Mouse (Mus musculus): ENCODE results near the gene Chpt1. TPM values are rescaled to one million over a fixed set of nuclear protein-coding genes. Genes with fewer than 3 reads are reported as not detected.
"Not testable (repeated sequence)": the region's sequence is repeated elsewhere in the genome, so short reads cannot be mapped to it uniquely, and the experiment has no call there.

Gene Chpt1
- polyA plus RNA-seq, 1 experiment from 2014 or later, result 21.6 TPM

- ATAC-seq (ENCODE audit: low FRiP score, low read depth), result no peak
- WGBS, result 72% methylated on average over 7 of the region's 7 CpGs
- no peak overlapping the region for H3K9ac ChIP-seq
- no peak overlapping the region for H3K4me3 ChIP-seq
- no peak overlapping the region for H3K27ac ChIP-seq (replicated peaks)
- no peaks in the 10 kb centered on the region for H3K27me3 ChIP-seq
- H3K4me1 ChIP-seq (replicated peaks), result no peaks in the 10 kb centered on the region
- H3K9me3 ChIP-seq, result no peaks in the 10 kb centered on the region
- no peaks in the 10 kb centered on the region for H3K36me3 ChIP-seq
- no peak overlapping the region for H3K4me2 ChIP-seq
Observed at GRCm38 (mm10) chr10:88491632-88492031, 12.2 kb downstream of the Chpt1 start.

DNA sequence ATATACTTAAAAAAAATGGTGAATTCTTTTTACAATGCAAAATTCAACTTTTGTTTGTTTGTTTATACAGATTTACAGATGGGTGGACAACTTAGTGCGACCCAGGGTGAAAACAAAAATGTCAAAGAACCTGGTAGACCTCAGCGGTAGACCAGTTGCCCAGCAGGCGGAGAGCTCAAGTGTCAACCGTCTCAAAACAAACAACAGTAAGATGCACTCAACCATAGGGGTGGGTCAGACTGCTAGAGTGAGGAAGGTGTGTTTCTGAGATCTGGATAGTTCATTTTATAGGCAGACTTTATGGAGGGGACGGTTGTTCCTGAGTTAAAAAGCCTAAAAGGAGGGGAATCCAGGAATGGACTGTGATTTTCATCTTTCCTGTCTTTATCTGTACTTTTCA lies 15.2 kb downstream of the Chpt1 start:
- no peak for ATAC-seq (ENCODE audit: low FRiP score, low read depth)
- Histone ChIP-seq H3K4me2 (no peak overlapping the region), H3K36me3 (no peaks in the 10 kb centered on the region; the same call in 1 of the 2 replicates), H3K4me1 (replicated peaks) (no peaks in the 10 kb centered on the region), H3K27ac (replicated peaks) (no peak overlapping the region), H3K9ac (no peak overlapping the region), H3K4me3 (no peak overlapping the region), H3K27me3 (no peaks in the 10 kb centered on the region), H3K9me3 (no peaks in the 10 kb centered on the region)
- 92% methylated on average over 5 of the region's 5 CpGs for WGBS

DNA sequence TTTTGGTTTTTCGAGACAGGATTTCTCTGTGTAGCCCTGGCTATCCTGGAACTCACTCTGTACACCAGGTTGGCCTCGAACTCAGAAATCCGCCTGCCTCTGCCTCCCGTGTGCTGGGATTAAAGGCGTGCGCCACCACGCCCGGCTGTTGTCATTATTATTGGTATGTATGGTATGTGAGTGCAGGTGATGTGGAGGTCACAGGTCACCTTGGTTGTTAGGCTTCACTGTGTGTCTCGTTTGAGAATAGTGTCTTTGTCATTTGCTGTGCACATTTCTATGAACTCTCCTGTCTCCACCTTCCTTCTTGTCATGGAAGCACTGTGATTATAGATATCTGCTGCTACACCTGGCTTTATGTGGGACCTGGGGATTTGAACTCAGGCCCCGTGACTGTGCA lies 21.0 kb downstream of the Chpt1 start:
- H3K9ac ChIP-seq; H3K36me3 ChIP-seq; H3K9me3 ChIP-seq; H3K27me3 ChIP-seq; H3K4me2 ChIP-seq; H3K4me3 ChIP-seq; H3K27ac ChIP-seq (replicated peaks); ATAC-seq (ENCODE audit: low FRiP score, low read depth); H3K4me1 ChIP-seq (replicated peaks): not testable (repeated sequence)
- 91% methylated on average over 10 of the region's 10 CpGs for WGBS

DNA sequence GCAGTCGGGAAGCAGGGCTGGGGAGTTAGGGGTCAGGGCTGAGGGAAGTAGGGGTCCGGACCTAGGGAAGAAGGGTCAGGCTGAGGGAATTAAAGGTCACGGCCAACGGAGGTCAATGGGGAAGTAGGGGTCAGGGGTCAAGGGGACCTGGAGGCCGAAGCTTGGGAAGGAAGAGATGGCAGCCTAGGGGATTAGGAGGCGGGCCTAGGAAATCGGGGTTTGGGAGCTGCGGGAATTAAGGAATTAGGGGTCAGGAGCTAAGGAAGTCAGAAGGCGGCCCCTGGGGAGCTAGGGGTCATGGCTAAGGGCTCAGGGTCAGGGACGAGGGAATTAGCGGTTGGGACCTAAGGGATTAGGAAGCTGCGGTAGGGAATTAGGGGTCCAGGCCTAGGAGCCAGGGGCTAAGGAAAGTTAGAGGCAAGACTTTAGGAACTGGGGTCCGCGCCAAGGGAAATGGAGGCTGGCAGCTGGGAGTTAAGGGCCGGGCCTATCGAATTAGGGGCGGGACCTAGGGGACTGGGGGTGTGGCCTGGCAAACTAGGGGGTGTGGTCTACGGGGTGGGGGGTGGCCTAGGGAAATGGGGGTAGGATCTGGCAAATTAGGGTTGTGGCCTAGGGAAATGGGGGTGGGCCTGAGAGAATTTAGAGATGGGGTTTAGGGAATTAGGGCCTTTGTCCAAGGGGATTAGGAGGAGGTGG lies 43.6 kb downstream of the Chpt1 start:
- H3K4me3 ChIP-seq, result no peak overlapping the region
- 77% methylated on average over 18 of the region's 18 CpGs for WGBS

GRCm38 (mm10) chr10:88459502-88459992 lies 44.3 kb downstream of the Chpt1 start, which contains the start of gene Sycp3:
TSS of gene Sycp3 (plus strand) at chr10:88459569.
- Histone ChIP-seq H3K4me2 (no peak within 1 kb of the TSS), H3K27ac (replicated peaks) (no peak within 1 kb of the TSS), H3K36me3 (no peaks in the 10 kb centered on the region), H3K9ac (no peak within 1 kb of the TSS), H3K9me3 (no peaks in the 10 kb centered on the region), H3K27me3 (no peaks in the 10 kb centered on the region), H3K4me1 (replicated peaks) (no peaks in the 10 kb centered on the region), H3K4me3 (no peak within 1 kb of the TSS)
- ATAC-seq (ENCODE audit: low FRiP score, low read depth), result 0 out of 2 replicates have a peak, but pooled peaks have one; percentile 30
- WGBS, result 82% methylated on average over 33 of the region's 33 CpGs

More for the DNA sequence above, 43.6 kb downstream of the Chpt1 start:
- Histone ChIP-seq H3K4me1 (replicated peaks) (no peaks in the 10 kb centered on the region), H3K9me3 (no peaks in the 10 kb centered on the region), H3K27me3 (no peaks in the 10 kb centered on the region), H3K27ac (replicated peaks) (no peak overlapping the region), H3K4me2 (no peak overlapping the region), H3K36me3 (no peaks in the 10 kb centered on the region), H3K9ac (no peak overlapping the region)
- ATAC-seq (ENCODE audit: low FRiP score, low read depth), result no peak

GRCm38 (mm10) chr10:88457816-88458215 lies 46.1 kb downstream of the Chpt1 start:
- H3K9me3 ChIP-seq, result no peaks in the 10 kb centered on the region
- no peaks in the 10 kb centered on the region for H3K36me3 ChIP-seq
- no peak overlapping the region for H3K27ac ChIP-seq (replicated peaks)
- H3K9ac ChIP-seq, result no peak overlapping the region
- WGBS, result 51% methylated on average over 6 of the region's 6 CpGs
- ATAC-seq (ENCODE audit: low FRiP score, low read depth), result no peak
- H3K4me1 ChIP-seq (replicated peaks), result no peaks in the 10 kb centered on the region
- no peak overlapping the region for H3K4me2 ChIP-seq
- H3K27me3 ChIP-seq, result no peaks in the 10 kb centered on the region
- no peak overlapping the region for H3K4me3 ChIP-seq

GRCm38 (mm10) chr10:88451990-88452389 lies 51.9 kb downstream of the Chpt1 start:
- no peaks in the 10 kb centered on the region for H3K9me3 ChIP-seq
- H3K4me3 ChIP-seq, result no peak overlapping the region
- no peak overlapping the region for H3K4me2 ChIP-seq
- H3K9ac ChIP-seq, result no peak overlapping the region
- H3K27me3 ChIP-seq, result no peaks in the 10 kb centered on the region
- no peak overlapping the region for H3K27ac ChIP-seq (replicated peaks)
- 80% methylated on average over 6 of the region's 6 CpGs for WGBS
- ATAC-seq (ENCODE audit: low FRiP score, low read depth), result no peak
- no peaks in the 10 kb centered on the region for H3K36me3 ChIP-seq
- H3K4me1 ChIP-seq (replicated peaks), result no peaks in the 10 kb centered on the region

DNA sequence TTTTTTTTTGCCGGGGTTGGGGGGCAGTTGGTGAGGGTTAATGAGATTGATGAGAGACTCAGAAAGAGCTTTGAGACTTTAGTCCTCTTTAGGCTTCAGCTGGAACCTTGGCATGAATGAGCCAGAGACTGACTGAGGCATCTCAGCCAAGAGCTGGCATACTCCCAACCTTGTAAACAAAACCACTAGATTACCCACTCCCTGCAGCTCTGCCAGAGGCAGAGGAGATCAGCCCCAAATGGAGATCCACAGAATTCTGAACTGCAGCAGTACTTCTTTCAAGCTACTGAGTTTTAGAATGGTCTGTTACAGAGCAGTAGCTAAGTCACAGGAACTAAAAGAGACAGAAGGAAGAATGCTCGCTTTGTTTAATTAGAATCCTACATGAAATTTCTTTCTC lies 52.7 kb downstream of the Chpt1 start:
- Histone ChIP-seq H3K4me1 (replicated peaks) (no peaks in the 10 kb centered on the region), H3K27ac (replicated peaks) (0 out of 2 replicates have a peak overlapping the region, but pooled peaks have one; percentile 25), H3K36me3 (peaks cover 7% of the 10 kb centered on the region), H3K9me3 (no peaks in the 10 kb centered on the region), H3K27me3 (no peaks in the 10 kb centered on the region), H3K9ac (no peak overlapping the region), H3K4me3 (no peak overlapping the region), H3K4me2 (no peak overlapping the region)
- WGBS, result 83% methylated on average over 2 of the region's 2 CpGs
- peak; percentile 71 for ATAC-seq (ENCODE audit: low FRiP score, low read depth)

DNA sequence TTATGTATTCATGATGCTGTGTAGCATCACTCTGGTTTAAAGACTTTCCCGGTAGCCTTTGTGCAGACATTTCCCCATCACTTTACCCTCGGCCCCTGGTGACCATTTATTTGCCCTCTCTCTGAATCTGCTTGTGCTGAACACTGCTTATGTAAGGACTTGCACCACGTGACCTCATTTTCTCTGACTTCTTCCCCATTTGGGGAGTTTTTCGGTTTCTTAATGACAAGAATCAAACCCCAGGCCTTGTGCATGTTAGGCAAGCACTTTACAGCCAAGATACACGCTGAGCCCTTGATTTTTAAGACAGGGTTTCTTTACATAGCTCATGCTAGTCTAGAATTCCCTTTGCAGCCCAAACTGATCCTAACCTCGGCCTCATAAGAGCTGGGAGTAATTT lies 62.6 kb downstream of the Chpt1 start:
- Histone ChIP-seq H3K4me2 (no peak overlapping the region), H3K9me3 (no peaks in the 10 kb centered on the region), H3K27ac (replicated peaks) (no peak overlapping the region), H3K27me3 (no peaks in the 10 kb centered on the region), H3K36me3 (peaks cover 55% of the 10 kb centered on the region), H3K4me3 (no peak overlapping the region), H3K9ac (no peak overlapping the region), H3K4me1 (replicated peaks) (no peaks in the 10 kb centered on the region)
- no peak for ATAC-seq (ENCODE audit: low FRiP score, low read depth)
- 87% methylated on average over 6 of the region's 6 CpGs for WGBS

DNA sequence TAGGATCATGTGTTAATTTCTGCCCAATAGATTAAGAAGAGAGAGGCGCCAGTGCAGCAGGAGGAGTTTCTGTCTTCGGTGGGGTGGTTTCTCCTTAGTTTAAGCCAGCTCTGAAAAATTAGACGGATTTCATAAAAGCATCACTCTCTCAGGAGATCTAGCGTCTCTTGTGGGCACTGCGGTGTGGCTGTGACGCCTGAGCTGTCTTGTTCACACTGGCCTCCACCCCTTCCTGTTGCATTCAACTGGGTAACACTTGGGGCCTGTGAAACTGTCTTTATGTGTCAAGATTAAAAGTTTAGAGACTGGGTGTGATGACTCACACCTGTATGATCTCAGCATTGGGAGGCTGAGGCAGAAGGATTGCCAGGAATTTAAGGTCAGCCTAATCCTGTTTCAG lies 75.9 kb downstream of the Chpt1 start:
- Histone ChIP-seq H3K4me2 (no peak overlapping the region), H3K27ac (replicated peaks) (no peak overlapping the region), H3K4me3 (no peak overlapping the region), H3K27me3 (no peaks in the 10 kb centered on the region), H3K9ac (no peak overlapping the region), H3K4me1 (replicated peaks) (no peaks in the 10 kb centered on the region), H3K36me3 (peaks cover 26% of the 10 kb centered on the region), H3K9me3 (no peaks in the 10 kb centered on the region)
- ATAC-seq (ENCODE audit: low FRiP score, low read depth), result no peak
- WGBS, result 91% methylated on average over 6 of the region's 6 CpGs

DNA sequence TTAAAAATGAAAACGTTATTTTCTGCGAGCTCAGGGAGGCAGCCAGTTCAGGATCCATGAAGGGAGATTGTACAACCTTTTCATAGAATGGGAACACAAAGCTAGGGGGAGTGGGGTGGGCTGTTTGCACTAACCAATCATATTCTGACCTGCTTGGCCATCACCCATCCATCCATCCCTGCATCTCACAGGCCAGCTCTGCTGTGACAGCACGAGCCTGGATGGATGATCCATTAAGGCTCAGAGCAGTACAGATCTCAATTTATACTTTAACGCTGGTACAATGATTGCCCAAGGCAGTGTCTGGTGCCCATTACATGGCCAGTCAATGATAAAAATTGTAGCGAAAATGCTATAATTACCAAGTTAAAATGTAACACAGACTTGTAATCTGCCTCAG lies 77.0 kb downstream of the Chpt1 start:
- no peak for ATAC-seq (ENCODE audit: low FRiP score, low read depth)
- Histone ChIP-seq H3K27me3 (no peaks in the 10 kb centered on the region), H3K36me3 (peaks cover 29% of the 10 kb centered on the region), H3K4me2 (no peak overlapping the region), H3K4me1 (replicated peaks) (no peaks in the 10 kb centered on the region), H3K4me3 (no peak overlapping the region), H3K9me3 (no peaks in the 10 kb centered on the region), H3K27ac (replicated peaks) (no peak overlapping the region), H3K9ac (no peak overlapping the region)
- WGBS, result 55% methylated on average over 5 of the region's 5 CpGs

DNA sequence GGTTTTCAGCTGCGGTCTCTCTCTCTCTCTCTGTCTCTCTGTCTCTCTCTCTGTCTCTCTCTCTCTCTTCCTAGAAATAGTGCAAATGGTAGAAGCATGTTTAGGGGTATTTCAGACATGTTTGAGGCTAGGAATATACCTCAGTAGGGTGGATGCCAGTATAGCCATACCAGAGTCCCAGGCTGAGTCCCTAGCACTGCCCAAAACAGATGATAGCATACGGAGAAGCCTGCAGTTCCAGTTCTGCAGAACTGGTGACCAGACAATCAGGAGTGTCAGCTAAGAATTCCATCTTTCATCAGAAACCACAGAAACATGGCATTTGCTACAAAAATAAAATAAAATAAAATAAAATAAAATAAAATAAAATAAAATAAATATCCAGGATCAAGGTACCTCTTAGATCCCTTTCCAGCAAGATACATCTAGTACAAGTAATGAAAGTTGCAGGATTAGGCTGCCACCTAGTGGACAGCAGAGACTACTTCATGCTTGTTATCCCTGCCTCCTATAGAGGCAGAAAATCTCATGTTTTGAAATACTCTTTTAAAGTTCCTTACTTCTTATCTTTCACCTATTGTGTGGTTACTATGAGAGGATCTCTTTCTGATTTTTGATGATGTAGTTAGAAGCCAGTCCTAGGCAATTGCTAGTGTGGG lies 77.6 kb downstream of the Chpt1 start:
- H3K4me3 ChIP-seq, result no peak overlapping the region
- H3K9ac ChIP-seq, result no peak overlapping the region
- no peaks in the 10 kb centered on the region for H3K27me3 ChIP-seq
- peak; percentile 90 for ATAC-seq (ENCODE audit: low FRiP score, low read depth)
- WGBS, result 98% methylated on average over 2 of the region's 2 CpGs
- peaks cover 29% of the 10 kb centered on the region for H3K36me3 ChIP-seq
- no peak overlapping the region for H3K4me2 ChIP-seq
- no peaks in the 10 kb centered on the region for H3K9me3 ChIP-seq
- H3K4me1 ChIP-seq (replicated peaks), result no peaks in the 10 kb centered on the region
- no peak overlapping the region for H3K27ac ChIP-seq (replicated peaks)

Measured in hindbrain, embryonic 15.5 days (tissue).